Mouse (Mus musculus) frontal cortex, postnatal 36 days (tissue): Measurements from ENCODE around the gene Slc9b2.
A peak's percentile ranks its signal among the peaks of the same experiment; 100 is the strongest.

Experiments used
- DNase-seq, 2 experiments: peaks; one replicate each; pipeline ENCODE4 v3.0.0; 2022; ENCODE audit warnings: low spot score in 2 of 2

Gene Slc9b2

GRCm38 (mm10) chr3:135312916-135313491 lies 5.5 kb downstream of the Slc9b2 start:
- DNase-seq = no peak

DNA sequence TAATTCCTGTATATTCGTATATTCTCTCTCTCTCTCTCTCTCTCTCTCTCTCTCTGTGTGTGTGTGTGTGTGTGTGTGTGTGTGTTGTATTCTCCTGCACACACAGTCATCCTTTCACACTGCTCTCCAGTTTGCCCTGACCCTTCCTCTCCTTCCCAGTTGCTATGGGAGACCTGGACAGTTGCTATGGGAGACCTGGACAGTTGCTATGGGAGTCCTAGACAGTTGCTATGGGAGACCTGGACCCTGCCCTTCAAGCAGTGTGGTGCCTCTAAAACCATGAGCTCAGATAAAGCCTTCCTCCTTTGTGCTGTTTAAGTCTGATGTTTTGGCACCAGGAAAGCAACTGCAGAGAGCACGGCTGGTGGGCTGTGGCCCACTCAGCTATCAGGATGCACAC lies 6.2 kb downstream of the Slc9b2 start:
- DNase-seq = no peak

DNA sequence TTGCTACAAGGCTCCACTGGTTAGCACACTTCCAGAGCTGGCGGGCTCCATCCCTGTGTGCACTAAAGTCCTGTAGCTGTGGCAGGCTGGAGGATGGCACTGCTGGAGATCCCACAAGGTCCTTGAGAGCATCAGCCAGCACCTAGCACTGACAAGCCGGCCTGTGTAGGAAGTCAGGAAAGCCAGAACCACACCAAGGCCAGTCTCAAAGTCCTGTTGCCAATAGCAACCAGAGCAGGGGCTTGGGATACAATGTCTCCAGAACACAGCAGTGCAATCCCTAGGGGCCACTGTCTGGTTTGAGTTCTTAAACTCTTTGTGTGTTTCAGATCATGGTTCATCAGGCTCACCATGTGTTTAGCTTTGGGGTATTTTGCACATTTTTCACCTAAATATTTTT lies 7.3 kb downstream of the Slc9b2 start:
- DNase-seq = no peak

DNA sequence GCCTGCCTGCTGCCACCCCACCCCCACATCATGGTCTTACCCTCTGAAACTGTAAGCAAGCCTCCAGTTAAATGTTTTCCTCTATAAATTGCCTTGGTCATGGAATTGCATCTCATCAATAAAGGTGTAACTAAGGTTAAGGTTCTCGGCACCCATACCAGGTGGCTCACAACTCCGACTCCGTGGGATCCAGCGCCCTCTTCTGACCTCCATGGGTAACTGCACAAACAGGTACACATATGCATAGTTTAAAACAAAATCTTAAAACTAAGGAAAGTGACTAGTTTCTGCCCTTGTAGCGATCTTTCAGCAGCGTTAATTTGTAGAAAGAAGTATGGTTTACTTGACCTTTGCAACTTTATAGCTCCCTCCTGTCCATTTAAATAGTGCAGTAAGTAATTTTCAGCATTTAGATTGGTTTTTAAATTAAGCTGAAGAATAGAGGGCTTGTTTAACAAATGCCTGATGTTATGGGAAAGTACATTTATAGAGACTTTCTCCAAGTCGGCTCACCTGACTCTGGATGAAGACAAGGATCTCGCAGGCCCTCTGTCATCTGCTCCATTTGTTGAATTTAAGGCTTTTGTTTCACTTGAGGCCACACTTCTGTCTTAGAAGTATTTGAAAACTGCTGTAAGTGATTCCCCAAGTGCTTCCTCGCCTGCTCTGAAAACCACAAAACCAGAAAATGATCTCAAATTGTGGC lies 8.4 kb downstream of the Slc9b2 start:
- no peak for DNase-seq

DNA sequence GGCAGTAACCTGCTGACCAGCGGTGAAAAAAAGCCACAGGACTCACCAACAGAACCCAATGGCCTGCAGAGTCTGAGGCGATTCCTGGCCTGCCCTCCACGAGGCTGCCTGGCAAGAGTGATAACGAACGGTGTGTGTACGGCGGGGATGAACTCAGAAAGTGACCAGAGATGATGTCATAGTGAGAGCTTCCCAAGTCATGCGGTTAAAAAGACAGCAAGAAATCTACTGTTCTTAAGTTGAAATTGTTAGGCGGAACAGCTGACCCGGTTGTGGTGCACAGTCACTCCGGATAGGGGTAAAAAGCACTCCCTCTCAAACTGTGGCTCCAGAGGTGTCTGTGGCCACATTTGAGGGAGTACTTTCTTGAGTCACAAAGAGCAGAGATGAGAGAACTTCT lies 10.8 kb downstream of the Slc9b2 start:
- DNase-seq = no peak

DNA sequence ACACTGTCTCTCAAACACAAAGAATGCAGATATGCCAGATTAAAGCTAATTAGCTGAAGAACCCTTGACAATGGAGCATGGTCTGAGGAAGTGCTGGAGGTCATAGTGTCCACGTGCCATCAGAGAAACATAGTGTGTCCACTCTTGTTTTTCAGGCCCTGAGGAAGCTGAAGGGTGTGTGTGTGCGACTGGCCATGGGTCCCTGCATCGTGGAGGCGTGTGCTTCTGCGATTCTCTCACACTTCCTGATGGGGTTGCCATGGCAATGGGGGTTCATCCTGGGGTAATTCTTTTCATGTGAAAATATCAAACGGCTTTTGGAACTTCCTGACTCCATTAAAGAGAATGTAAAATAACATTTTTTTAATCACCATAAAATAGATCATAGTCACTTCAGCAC lies 16.9 kb downstream of the Slc9b2 start:
- DNase-seq = peak in 1 of 2 experiments; percentile 3

DNA sequence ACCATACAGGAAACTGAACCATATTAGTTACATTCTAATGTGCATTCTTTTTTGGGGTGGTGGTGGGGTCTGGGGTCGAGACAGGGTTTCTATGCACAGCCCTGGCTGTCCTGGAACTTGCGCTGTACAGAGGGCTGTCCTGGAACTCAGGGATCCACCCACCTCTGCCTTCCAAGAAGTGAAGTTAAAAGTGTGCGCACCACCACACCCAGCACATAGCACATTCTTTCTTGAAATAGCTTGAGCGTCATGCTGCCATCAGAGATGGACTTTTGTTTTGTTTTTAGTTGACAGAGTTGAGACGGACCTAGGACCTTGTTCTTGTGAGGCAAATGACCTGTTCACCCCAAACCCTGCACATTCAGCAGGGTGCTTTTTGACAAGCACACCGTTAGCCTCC lies 19.7 kb downstream of the Slc9b2 start:
- DNase-seq = no peak

DNA sequence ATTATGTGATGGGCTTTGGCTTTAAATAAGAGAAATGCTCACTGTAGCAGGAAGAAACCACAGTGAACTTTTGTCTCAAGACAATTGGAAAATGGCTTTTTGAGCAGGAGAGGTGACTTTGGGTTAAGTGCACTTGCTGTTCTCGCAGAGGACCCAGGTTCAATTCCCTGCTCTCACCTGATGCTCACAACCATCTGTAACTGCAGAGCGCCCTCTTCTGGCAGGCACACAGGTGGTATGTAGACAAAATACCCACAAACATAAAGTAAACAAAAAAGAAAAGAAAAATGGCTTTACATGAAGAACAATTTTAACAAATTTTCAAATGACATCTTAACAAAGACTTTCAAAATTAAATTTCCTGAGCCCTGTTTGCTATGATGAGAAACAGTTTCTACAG lies 20.1 kb downstream of the Slc9b2 start:
- no peak for DNase-seq

DNA sequence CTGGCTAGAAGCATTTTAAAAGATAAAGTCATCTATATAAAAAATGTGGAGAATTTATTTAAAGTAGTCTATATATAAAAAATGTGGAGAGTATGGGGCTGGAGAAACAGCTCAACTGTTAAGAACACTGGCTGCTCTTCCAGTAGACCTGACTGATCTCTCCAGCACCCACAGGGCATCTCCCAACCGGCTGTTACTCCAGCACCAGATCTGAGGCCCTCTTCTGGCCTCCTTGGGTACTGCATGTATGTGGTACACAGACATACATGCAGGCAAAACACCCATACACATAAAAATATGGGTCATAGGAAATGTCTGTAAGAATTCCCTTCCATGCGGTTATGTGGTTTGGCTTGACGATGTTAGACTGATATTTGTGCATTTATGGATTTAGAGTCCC lies 21.1 kb downstream of the Slc9b2 start:
- DNase-seq = peak; percentile 19 to 37

DNA sequence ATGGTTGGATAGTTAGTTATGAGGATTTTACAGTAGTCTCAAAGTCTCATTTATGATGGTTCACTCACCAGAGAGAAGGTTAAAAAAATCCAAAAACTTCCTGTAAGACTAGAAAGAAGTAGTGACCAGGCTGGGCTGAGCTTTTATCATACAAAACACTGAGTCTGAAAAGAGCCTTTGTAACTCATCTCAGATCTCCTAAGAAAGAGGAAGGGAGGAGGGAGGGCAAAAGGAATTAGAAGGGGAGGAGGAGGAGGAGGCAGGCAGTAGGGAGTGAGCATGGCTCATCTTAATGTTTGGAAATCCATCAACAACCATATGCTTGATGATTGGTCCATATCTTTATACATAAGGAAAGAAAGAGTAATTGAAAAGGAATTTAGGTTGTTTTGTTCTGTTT lies 25.2 kb downstream of the Slc9b2 start:
- no peak for DNase-seq

- DNase-seq = no peak
These were observed 26.3 kb downstream of the Slc9b2 start for GRCm38 (mm10) chr3:135333763-135334162.

DNA sequence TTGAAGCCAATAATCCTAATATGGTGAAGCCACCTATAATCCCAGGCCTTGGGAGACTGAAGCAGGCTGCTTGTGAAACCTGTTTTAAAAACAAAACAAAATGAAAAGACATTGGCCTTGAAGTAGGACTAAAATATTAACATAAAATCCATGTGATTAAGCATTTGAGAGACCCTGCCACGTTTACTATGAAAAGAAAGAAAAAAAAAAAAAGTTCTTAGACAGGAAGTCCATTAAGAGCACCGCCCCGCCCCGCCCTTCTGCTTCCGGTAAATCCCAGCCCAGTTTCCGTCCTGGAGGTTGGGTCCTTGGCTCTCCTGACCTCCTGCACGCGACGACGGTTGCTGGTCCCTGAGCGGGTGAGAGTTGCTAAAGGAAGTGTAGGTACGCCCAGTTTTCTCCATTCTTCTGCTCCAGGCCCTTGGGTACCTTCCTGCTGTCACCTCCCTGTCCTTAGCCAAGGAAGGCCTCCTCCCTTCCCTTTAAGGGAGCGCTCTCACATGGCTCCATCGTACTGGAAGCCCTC lies 40.3 kb downstream of the Slc9b2 start, which contains the start of gene Slc9b1:
Slc9b1 (plus strand) TSS at position 291 of the 526 bp plus-strand sequence.
- no peak for DNase-seq

GRCm38 (mm10) chr3:135349022-135349421 lies 41.5 kb downstream of the Slc9b2 start:
- DNase-seq = no peak

DNA sequence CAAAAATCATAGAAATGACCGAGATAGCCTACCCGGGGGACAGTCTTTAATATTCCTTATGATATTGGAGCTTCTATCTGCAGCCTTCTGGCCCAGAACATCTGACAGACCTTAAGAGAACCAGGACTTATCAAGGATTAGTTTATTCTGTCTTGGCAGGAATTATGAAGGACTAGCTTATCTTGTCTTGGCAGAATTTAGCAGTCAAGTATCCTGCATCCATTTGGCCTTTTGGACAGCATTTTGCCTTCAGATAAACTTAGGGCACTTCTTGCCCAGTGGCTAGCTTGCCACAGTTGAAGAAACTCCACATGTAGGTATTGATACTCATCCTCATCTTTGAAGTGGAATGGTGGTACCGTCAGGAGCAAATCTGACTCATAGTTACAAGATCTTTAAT lies 44.4 kb downstream of the Slc9b2 start:
- no peak for DNase-seq

- no peak for DNase-seq
These were observed 49.9 kb downstream of the Slc9b2 start for GRCm38 (mm10) chr3:135357394-135357793.

- DNase-seq = no peak
These were observed 68.3 kb downstream of the Slc9b2 start for GRCm38 (mm10) chr3:135375836-135376235.

DNA sequence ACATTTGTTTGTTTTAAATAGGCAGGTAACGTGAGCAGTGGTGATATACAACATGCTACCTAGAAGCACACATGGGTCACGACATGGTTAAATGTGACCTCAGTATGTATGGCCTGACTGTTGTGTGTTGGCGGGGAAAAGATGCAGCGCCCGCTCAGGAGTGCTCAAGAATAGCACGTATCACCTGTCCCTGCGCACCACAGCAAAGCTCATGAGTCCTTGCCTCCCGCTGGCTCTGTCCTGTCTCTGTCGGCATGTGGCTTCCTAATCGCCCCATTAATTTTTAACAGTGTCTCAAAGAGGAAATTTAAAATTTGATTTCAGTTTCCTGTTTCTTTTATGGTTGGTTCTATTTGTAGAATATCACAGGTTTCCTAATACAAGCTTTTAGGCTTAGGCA lies 69.9 kb downstream of the Slc9b2 start:
- no peak for DNase-seq

GRCm38 (mm10) chr3:135379868-135380267 lies 72.4 kb downstream of the Slc9b2 start:
- DNase-seq = no peak

GRCm38 (mm10) chr3:135393186-135393585 lies 85.7 kb downstream of the Slc9b2 start:
- no peak for DNase-seq
